Mouse (Mus musculus): ENCODE results near the gene Esrrg.

Esrrg gene

DNA sequence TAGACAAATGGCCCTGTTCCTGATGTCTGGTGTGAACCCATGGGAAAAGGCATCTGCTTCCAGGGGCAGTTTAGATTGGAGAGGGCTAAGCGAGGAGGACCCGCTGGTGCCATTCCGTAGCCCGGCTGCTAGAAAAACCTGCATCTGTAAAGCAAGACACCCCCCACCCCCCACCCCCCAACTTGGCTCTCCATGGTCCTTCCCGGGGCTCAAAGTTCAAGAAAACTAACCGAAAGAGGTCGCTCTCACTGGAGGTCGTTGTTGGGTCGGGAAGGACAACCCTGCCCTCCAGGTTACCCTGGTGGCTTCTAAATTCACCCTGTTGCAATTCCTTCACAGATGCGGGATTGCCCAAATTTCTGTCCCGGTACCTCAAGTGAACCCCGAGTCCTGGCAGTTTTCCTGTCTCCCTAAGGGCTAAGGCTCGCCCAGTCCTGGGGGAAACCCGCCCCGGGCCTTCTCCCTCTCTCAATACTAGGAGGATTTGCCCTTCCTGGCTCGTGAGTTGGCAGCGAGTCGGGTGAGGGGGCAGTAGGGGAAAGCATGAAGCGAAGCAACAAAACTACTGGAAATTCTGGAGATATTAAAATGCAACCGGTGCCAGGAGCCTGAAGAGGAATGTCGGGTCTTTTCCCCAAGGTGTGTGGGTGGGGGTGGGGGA lies at the start of gene Esrrg:
Gene Esrrg, plus strand, starts transcription at position 531 of the 661 bp plus-strand sequence.
- DNase-seq (ENCODE audit: low spot score in 2 of 2): no peak

DNA sequence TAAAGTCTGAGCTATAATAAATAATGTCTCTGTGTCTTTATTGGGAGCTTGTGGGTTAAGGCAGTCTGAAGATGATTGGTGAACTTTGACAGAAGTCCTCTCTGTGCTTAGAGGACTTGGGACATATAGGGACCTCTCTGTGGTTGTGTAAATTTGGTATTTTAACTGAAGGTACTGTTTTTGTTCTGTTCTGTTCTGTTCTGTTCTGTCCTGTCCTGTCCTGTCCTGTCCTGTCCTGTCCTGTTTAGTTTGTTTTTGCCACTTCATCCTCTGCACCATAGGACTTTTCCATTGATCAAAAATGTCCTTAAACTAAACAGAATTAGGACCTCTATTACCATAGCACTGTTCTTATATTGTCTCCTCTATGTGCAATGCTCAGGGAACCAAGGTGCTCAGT lies 24.6 kb upstream of the Esrrg start:
- no peak for DNase-seq (ENCODE audit: low spot score in 2 of 2)

DNA sequence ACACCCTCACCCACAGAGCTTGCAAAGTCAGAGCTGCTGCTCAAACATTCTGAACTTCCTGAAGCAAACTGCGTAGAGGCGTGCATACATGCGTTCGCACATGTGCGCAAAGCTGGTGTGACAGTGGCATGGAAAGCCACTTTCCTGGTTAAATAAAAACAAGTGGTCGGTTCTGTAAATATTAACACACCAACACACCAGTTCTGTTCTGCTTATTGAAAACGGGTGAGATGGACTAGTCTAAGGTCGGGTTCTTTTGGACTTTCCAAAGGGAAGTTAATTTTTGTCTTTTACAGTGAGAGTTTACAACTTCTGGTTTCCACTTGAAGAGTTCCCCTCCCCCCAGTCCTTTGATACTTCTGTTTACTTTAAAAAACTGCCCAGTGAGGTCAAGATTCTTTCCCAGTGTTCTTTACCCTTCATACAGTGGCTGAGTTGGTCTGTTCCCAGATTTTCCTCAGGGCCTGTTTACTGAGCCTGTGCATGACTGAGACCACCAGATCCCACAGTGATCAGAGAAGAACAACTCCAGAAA lies 22.0 kb upstream of the Esrrg start:
- DNase-seq (ENCODE audit: low spot score in 2 of 2): no peak

DNA sequence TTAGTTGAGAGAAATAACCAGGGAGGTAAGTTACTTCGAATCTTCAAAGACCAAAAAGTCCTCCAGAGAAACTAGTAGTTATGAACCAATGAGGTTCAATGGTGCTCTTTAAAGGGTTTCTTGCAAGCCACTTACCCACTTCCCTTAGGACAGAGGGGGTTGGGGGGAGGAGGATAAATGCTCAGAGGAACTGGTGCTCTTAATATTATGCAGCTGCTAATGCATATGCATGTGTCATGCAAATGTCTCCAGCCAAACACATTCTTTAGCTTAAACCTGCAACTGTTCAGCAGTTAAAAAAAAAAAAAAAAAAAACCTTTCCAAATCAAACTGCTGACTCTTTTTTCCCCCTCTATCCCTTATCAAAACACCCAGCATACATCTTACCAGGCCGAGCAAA lies 5.6 kb upstream of the Esrrg start:
- DNase-seq (ENCODE audit: low spot score in 2 of 2): no peak

DNA sequence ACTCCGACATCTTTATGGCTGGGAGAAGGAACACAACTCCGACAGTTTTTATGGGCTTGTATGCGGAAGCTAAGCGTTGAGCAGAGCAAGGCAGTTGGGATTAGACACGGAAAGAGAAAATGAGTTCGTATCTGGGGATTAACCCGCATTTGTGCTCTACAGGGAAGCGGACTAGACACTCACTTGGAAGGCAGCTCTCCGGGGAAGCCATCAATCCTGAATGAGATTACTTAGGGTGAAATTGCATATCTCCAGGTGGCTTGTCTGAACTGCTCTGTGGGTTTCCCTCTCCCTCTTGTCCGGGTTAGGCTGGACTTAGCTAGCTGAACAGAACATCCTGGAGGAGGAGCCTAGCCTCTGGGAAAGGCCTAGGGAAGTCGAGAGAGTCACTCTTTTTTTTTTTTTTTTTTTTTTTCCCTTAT lies 4.5 kb upstream of the Esrrg start:
- no peak for DNase-seq (ENCODE audit: low spot score in 2 of 2)

DNA sequence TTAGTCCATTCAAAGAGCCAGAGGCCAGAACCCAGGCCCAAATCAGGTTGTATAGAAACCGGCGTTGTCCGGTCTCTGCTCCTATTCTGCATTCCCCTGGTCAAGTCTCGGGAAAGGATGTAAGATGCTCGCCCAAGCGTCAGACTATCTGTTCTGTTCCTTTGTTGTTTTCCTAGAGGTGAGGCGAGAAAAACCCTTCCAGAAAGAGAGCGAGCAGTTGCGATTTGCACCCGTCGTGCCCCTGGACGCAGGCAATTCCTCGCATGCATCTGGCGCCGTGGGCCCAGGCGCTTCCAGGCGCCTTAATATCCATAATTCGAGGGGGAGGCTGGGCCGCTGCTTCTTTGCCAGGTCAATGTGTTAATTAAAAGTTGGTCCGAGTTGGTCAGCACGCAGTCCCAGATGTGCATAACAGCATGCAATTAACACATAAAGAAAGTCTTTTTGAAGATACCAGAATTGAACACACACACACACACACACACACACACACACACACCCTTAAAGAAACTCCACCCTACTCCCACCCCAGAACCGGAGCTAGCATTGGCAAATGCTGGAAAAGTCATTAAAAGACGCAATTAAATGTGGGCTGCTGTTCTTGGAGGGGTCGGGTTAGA lies 3.8 kb upstream of the Esrrg start:
- DNase-seq (ENCODE audit: low spot score in 2 of 2): no peak

DNA sequence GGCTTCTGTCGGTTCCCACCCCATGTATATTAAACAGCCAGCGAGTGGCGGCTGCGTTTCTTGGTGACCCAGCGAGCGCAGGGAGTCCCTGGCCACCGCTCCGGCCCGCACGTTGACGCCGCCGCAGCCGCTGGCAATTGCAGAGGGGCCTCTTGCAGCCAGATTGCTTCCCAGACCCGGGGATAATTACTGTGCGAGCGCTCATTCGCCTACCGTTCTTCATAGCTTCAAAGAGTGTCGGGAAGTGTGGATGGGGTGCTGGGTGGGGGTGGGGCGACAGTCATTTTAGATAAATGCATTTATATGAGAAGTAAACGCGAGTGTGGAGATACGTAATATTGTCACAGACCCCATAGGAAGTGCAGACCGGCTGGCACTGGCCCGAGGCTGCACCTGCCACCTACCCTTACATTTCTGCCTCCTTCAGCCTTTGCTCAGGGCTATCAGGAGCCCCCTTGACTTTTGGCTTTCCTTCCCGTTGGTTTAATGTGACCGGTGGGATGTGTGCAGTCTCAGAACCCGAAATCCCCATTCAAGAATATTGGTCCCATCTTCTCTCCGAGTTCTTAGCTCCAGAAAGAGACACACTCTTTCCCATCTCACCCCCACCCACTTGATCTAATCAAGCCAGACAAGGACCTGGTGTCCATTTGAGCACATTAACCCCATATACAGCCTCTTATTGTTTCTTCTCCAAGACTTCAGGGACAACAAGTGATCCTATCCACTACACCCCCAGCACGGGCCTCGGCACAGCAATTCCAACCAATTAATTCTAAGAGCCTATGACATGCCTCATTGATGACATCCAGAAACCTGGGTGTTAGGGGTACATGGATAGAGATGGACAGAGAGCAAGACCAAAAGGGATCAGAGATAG lies 3.0 kb upstream of the Esrrg start:
- DNase-seq (ENCODE audit: low spot score in 2 of 2): no peak

DNA sequence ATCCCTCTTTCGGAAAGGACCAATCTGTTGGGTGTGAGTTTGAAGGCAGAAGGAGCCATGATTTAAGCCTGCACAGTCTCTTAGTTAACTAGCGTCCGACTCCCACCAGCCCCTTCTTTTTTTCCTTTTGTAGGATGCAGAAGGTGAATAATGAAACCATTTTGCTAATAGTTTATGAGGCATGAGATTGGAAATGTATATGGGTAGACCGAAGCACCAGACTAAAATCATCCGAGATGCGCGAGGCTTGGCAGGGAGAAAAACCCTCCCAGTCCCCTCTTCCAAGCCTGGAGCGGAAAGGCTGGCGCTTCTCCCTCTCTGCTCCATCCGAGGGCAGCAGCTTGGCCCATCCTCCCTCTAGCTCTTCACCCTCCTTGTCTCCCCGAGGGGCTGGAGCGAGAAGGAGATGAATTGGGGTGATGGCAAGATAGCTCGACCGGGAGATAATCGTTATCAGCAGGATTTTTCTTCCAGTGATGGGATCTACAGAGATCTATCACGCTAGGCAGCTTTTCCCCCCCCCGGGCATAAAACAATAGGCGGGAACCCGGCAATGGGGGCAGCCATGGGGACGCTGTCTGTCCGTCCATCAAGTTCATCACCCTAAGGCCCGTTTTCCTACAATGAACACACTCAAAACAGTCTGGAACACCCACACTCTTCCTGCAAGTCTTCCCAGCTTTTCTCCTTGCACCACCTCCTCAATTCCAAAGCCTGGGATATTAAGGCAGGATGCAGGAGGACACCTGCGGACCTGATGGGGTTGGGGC lies 2.1 kb upstream of the Esrrg start:
- DNase-seq (ENCODE audit: low spot score in 2 of 2): no peak

DNA sequence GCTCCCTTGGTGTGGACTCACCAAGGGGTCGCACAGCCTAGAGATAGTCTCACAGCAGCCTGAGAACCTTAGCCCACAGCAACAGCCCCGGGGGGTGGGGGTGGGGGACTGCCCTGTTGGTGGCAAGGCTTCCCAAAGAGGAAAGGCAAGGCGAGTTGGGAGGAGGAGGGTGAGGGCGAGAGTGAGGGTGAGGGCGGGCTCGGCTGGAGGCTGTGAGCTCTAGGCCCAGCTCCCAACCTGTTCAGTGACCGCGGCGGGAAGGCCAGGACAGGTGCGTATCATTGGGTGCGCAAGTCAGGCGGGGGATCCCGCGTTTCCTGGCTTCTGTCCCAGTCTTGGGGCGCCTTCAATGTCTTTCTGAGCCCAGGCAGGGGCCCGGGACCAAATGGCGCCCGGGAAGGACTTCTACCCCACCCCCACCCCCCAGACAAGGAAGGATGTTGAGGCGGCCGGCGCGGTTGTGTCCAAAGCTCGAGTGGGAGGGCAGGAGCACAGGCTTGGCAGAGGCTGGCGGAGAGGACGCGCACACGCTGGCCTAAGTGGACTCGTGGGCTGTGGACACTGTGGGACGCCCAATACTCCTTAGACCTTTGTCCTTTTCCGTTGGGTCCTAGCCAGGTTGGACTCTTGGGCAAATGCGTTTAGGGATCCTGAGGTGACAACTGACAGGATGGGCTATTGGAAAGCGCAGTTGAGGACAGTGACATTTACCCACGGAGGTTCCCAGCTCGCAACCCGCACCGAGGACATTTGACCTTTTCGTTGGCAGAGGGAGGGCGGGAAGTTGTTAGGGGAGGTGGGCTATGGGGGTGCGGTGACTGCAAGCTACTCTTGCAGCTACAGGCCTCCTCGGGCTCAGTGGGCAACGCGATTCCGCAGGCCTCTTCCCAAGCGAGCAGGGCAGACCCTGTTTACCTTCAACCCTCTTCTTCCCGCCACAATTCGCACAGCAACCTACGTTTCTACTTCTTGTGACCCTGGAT lies 1.2 kb upstream of the Esrrg start:
- DNase-seq (ENCODE audit: low spot score in 2 of 2): no peak

DNA sequence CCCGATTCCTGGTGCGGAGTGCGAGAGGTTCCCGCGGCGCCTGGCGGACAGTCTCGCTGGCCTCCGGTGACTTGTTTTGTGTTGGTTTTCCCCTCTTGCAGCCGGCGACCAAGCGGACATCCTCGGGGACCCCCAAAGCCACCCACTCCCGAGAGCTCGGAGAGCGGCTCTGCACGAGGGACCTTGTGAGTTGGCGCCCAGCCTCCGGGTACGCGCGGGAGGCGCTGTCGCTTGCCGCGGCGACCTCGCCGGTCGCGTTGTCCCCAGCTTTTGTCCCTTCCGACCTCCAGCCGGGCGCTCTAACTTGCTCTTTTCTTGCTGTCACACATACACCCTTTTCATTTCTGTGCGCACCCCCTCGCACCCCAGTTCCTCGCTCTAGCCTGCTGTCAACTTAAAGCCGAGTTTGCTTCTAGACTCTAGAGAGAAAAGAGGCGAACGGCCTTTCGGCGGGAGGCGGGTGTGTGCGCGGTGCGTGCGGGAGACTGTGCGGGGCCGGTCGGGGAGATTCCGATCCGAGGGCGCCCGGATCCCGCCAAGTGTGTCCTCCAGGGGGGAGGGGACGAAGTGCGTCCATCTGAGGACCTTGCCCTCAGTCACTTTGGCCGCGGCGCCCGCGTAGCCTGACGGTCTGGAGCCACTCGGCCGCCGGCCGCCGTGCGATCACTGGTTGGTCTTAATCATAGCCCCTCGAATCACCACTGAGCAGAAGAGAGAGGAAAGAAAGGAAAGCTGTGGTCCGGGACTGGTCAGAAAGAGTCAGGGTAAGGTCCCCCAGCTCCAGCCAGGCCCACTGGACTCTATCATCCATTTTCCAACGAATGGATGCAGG lies 646 bp downstream of the Esrrg start:
- peak in 1 of 2 experiments; percentile 10 for DNase-seq (ENCODE audit: low spot score in 2 of 2)

DNA sequence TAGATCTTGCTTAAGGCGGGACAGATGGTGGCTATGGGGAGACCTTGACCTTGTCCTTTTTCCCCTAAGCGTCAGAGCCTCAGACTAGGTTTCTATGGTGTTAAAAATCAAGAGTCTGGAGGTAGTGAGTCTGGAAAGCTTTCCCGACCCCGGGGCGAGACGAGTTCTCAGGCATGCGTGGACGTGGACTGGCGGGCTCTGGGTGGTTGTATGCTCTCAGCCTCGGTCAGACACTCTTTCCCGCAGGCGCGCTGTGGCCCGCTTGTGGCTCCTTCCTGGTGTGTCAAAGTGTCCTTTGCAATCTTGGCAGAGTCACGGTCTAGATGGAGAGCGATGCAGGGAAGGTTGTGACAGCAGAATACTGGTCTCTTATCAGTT lies 1.3 kb downstream of the Esrrg start:
- DNase-seq (ENCODE audit: low spot score in 2 of 2): peak in 1 of 2 experiments; percentile 13

DNA sequence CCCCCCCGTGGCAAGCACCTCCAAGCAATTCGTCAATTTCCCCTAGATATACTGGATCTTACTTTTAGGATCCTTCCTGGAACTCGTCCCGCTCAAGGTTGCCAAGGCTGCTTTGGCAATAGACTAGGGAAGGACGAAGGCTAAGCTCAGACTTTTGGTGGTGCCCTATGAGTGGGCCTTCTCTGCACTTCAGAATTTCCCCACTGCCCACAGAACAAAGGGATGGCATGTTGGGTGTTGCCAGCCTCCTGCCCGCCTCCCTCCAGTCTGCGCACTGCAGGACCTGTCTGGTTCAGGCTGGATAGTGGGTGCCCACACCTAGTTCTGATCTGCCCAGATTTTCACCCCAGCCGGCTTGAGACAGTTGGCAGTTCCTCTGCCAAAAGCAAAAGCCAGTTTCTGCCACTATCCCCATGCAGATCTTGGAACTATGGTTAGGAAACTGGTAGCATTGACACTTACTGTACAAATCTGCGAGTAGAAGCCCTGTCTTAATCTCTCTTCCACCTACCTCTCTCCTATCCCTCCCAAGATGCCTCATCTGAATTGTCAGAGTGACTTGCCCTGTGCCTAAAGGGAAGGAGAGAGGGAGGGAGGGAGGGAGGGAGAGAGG lies 1.9 kb downstream of the Esrrg start:
- no peak for DNase-seq (ENCODE audit: low spot score in 2 of 2)

DNA sequence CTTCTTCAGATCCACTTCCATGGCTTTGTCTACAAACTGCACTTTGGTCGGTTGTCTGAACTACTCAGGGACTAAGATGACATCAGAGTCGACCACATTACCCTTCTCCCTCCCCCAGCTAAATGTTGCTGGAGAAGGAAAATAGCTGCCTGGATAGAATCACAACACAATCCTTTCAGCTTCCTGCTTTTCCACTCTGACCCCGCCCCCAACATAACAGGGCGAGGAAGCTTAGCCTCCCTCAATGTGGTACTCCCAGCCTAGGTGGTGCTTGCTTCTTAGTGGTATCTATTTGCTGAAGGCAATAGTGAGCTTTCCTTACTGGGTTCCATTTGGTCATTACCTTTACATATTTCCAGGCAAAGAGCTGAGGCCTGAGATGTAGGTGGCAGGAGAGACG lies 3.3 kb downstream of the Esrrg start:
- DNase-seq (ENCODE audit: low spot score in 2 of 2): no peak

DNA sequence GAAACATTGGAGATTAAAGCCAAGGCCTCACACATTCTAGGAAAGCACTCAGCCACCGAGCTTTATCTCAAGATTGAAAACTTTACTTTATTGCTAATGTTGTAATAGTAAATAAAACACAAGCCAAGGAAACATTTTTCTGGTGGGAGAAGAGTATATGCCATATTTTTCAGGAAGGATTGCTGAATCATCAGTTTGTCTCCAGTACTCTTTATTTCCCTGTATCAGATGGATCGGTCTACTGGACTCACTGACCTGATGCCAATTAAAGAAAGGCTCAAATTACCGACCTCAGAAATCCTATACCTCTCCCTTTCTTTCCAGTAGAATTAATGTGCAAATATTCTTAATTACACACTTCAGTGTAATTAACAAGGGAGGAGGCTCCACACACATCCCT lies 4.7 kb downstream of the Esrrg start:
- no peak for DNase-seq (ENCODE audit: low spot score in 2 of 2)

DNA sequence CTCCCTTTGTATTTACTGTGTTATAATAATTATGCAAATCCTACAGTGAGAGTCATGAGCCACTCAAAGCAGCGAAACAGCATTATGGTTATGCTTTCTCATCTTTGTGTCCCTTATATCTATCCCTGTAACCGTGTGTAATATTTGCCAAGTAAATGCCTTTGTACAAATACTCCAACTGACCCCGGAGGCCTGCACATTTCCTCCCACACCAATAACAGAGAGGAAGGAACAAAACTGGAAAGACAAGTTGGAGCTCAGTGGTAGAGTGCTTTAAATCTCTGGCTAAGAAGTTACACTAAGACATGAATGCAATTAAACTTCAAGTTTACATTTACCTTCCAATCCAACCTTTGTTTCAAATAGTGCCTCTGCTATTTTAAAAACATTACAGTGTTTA lies 15.4 kb downstream of the Esrrg start:
- DNase-seq (ENCODE audit: low spot score in 2 of 2): no peak

DNA sequence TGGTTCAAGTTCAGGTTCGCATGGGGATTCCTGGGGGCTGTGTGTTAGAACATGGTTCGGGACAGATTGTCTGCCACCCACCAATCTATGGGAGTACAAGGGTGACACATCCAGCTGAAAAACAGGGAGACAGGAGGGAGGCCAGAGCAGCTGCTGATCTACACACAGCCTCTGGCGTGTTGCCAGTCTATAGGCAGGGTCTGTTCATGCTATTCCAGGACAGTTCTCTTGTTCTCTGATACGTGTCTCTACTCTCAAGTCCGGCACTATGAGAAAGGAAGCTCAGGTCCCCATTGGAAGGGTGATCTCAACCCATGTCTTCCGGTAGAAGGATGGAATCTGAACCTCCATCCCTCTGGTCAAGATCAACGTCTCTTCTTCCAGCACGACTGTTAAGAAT lies 21.8 kb downstream of the Esrrg start:
- DNase-seq (ENCODE audit: low spot score in 2 of 2): no peak

DNA sequence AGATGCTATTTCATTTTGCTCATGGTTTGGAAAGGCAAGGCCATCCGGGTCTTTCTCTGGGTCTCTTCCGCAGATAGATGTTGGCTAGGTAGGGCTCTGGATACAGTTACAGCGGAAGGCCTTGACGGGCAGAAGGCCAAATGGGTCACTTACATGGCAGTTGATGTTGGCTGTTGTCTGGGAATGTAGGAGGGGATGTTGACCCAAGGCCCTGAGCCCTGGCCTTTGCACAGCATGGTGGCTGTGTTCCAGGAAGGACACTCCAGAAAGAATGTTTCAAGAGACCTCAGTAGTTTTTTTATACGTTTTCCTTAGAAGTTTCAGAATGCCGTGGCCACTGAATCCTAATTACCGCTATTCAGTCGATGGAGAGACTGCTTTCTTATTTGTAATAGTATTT lies 22.9 kb downstream of the Esrrg start:
- no peak for DNase-seq (ENCODE audit: low spot score in 2 of 2)

DNA sequence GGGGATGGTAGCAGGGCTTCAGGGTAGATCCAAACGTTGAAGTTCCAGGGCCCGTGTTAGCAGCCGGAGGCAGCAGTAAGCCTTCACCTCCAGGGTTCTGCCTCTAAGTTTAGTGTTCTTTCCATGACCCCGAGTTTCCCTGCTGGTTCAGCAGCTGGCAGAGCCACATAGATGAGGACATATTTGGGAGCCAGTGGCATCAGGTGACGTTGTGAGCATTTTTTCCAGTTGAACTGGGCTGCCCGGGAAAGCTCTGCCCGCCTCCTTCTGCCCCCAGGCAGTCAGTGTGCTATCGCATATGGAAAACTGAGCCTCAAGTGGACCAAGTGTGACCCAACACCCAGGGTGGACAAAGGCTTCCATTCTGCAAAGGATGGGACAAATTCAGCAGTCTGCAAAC lies 36.7 kb downstream of the Esrrg start:
- no peak for DNase-seq (ENCODE audit: low spot score in 2 of 2)

DNA sequence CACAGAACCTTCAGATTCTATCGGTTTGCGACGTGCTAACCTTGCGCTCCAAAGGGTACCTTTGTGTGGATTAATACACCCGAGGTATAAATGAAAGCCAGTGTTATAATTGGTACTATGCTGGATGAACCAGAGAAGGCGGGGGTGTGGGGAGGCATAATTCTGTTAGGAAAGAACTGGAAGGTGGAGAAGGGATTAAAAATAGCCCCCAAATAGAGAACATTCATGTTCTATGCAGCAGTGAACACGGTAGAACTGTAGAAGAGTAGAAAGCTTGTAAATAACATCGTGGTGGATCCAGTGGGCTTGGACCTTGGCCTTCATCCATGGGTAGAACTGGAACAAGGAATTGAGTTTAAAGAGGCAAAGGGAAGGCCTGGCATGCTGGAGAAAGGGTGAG lies 40.0 kb downstream of the Esrrg start:
- no peak for DNase-seq (ENCODE audit: low spot score in 2 of 2)

Measured in right cerebral cortex, adult 2 months (tissue).